Mouse (Mus musculus) 3134 (cell line): Measurements from ENCODE around the gene Spc25.
A peak's percentile ranks its signal among the peaks of the same experiment; 100 is the strongest.

Experiments used
- DNase-seq: peaks from one replicate; pipeline ENCODE4 v3.0.0-alpha.2; 2011; ENCODE audit warnings: low spot score; ENCODE audit not compliant: insufficient read length; ENCODE audit errors: extremely low read depth

Spc25 gene

GRCm38 (mm10) chr2:69205791-69206351 lies at the start of gene Spc25:
TSS of gene Spc25 (minus strand) at chr2:69206194.
- DNase-seq: peak; percentile 87

GRCm38 (mm10) chr2:69248221-69248755 lies 42.3 kb upstream of the Spc25 start:
- no peak for DNase-seq

- DNase-seq: no peak
Observed at GRCm38 (mm10) chr2:69247081-69247480, 41.1 kb upstream of the Spc25 start.

- DNase-seq: no peak
Observed at GRCm38 (mm10) chr2:69244924-69245323, 38.9 kb upstream of the Spc25 start.

- no peak for DNase-seq
Observed at GRCm38 (mm10) chr2:69239315-69239714, 33.3 kb upstream of the Spc25 start.

GRCm38 (mm10) chr2:69234976-69235678 lies 29.1 kb upstream of the Spc25 start:
- no peak for DNase-seq

GRCm38 (mm10) chr2:69232101-69232500 lies 26.1 kb upstream of the Spc25 start:
- no peak for DNase-seq

GRCm38 (mm10) chr2:69230137-69230536 lies 24.1 kb upstream of the Spc25 start:
- DNase-seq: no peak

GRCm38 (mm10) chr2:69228635-69229034 lies 22.6 kb upstream of the Spc25 start:
- no peak for DNase-seq

GRCm38 (mm10) chr2:69226876-69227275 lies 20.9 kb upstream of the Spc25 start:
- no peak for DNase-seq

GRCm38 (mm10) chr2:69224724-69225123 lies 18.7 kb upstream of the Spc25 start:
- no peak for DNase-seq

GRCm38 (mm10) chr2:69222815-69223214 lies 16.8 kb upstream of the Spc25 start:
- no peak for DNase-seq

GRCm38 (mm10) chr2:69221868-69222416 lies 15.9 kb upstream of the Spc25 start:
- no peak for DNase-seq

GRCm38 (mm10) chr2:69215242-69215641 lies 9.2 kb upstream of the Spc25 start:
- DNase-seq: no peak

GRCm38 (mm10) chr2:69212652-69213051 lies 6.7 kb upstream of the Spc25 start:
- no peak for DNase-seq

- no peak for DNase-seq
Observed at GRCm38 (mm10) chr2:69210773-69211172, 4.8 kb upstream of the Spc25 start, which contains the start of gene G6pc2. TSS of gene G6pc2 (plus strand) at chr2:69211073.

GRCm38 (mm10) chr2:69209684-69210083 lies 3.7 kb upstream of the Spc25 start:
- DNase-seq: no peak

GRCm38 (mm10) chr2:69206523-69206922 lies 529 bp upstream of the Spc25 start:
- DNase-seq: no peak

GRCm38 (mm10) chr2:69205185-69205584 lies 809 bp downstream of the Spc25 start:
- DNase-seq: no peak

GRCm38 (mm10) chr2:69193555-69193954 lies 12.4 kb downstream of the Spc25 start:
- DNase-seq: no peak

GRCm38 (mm10) chr2:69191059-69191458 lies 14.9 kb downstream of the Spc25 start:
- DNase-seq: no peak

GRCm38 (mm10) chr2:69189222-69189621 lies 16.8 kb downstream of the Spc25 start:
- DNase-seq: no peak
